Mouse (Mus musculus) mouse embryonic stem cell (cell line): ENCODE data around the gene Vdr.

Source experiments
- in situ Hi-C, 2 experiments: fragments of 300-500 bp; cut with MboI; formaldehyde crosslinking; loops; 1 replicate in 1 of 2; 3 replicates in 1 of 2; pipeline ENCODE4 v1.14.3; 2019 to 2020; ENCODE audit warnings: low sequenced_read_pairs in 2 of 2, low pct_unique_long_range_greater_than_20kb in 1 of 2, mixed read lengths in 1 of 2; ENCODE audit not compliant: unreplicated experiment in 1 of 2

The Vdr gene

DNA sequence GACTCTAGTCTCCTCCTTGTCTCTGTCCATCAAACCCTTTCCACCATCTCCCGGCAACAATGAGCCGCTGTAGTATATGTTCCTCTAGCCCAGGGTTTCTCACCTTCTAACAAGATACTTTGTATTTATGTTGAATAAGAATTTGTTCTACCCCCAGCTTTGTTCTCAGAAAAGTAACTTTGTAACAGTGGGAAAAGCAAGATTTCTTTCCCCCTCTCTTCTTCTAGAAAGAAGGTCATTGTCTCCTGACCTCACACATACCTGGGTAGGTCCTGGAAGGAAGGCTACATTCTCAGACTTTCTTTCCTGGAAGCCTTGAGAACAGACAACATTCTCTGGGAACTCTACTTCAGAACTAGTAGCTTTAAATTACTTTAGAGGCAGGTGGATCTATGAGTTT is at the start of gene Vdr:
Vdr (minus strand) TSS at position 101 of the 400 bp plus-strand sequence.
- in situ Hi-C loops: no loop called here

DNA sequence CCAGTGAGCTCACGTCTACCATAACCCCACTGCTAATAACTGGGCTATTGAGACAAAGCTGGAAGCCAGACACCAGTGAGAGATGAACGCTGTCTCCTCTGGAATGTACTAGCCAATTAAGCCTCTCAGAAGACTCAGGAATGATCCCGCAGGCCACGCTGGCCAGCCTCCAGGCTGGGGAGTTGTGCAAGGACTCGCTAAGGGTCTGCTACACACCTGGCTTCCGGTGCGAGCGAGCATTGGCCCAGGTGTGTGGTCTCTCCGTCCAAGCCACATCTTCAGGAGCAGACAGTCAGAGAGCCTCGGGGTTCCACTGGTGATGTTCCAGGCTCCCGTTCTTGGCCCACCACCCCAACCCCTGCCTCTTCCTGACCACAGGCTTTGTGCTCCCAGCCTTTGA is 46.0 kb upstream of the Vdr start:
- in situ Hi-C loops: no loop called here

DNA sequence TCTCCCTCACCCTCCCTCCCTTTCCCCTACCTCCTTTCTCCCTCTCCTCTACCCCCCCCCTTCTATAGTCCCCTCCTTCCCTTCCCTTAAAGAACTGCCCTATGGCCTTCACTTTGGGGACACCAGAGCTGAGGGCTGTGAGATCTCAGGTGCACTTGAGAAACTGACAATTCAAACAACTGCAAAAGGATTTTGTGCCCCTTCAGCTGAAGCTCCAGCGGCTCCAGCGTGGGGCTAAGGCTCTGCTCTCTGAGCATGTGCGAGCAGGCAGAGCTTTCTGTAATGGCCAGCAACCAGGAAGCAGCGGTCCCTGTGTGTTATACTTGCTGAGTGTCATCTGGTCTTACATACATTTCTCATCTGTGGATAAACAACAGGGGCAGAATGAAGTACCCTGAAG is 45.3 kb upstream of the Vdr start:
- in situ Hi-C loops: no loop called here

DNA sequence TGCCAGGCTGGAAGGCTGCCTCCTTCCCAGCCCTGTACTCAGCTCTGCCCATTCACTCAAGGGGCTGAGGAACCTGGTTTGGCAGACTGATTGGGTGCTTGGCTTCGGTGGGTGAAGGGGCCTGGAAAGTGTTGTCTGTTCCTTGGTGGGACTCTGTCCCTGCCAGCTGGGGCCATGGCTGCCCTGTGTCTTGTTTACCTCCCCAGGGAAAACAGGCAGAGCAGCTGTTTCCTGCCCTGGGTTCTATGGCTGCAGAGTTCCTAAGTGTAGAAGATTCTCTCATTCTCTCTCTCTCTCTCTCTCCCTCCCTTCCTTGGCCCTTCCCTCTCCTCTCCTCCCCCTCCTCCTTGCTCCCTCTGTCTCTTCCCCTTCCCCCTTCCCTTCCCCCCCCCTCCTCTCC is 44.9 kb upstream of the Vdr start:
- in situ Hi-C loops: no loop called here

DNA sequence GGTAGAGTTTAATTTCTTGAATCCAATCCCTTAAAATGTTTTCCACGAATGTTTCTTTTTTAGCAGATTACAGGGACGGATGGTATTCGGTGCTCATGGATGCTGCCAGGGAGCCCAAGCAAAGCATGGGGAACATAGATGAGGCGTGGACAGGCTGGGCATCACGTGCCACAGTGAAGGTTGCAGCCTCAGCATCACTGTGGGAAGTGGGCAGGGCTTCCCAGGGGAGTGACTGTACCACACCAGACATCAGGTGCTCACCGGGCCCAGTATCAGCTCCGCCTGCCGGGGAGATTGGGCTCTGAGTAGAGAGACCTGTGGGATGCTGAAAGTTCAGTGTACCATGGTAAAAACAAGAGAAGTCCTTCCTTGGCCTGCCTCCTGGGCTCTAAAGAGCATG is 44.2 kb upstream of the Vdr start:
- in situ Hi-C loops: no loop called here

DNA sequence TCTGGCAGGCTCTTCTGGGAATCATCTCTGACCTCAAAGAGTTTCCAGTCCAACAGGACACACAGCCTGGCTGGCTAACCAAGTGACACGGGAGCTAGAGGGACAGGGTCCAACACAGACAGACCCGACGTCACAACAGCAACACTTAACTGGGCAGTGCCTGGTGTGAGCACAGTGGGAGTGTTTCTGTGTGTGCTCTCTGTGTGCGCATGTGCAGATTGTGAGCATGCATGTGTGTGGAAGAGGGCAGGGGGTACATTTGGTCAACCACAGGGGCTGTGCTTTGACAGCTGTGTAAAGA is 42.4 kb upstream of the Vdr start:
- in situ Hi-C loops: no loop called here

DNA sequence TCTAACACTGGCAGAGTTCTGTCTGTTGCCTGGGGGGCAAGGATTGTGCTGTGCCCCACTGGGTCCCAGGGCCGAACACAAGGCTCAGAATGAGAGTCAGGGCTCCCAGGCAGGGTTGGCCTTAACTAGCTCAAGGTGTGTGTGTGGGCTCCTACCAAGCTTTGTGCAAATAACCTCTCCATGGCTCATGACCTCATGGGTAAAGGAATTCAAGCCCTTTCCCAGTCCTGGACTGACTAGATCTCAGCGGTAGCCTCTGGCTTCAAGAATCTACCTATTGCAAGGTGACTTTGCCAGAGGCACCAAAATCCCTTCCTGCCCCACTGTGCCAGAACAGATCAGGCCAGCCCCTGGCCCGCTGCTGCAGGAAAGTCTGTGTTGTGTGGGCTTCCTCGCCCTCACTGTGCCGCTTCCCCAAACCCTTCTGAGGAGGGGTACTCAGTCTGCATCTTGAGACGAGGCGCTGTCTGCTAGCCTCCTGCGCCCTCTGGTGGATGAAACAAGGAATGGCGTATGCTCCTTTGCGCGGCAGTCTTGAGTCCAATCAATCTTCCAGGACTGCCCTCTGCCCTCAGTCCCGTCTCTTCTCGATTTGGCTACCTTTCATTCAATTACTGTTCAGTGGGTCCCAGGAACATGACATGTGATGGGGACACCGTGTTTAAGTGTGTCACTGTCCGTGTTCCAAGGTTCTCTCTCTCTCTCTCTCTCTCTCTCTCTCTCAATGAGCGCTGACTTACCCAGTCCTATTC is 41.9 kb upstream of the Vdr start:
- in situ Hi-C loops: no loop called here

DNA sequence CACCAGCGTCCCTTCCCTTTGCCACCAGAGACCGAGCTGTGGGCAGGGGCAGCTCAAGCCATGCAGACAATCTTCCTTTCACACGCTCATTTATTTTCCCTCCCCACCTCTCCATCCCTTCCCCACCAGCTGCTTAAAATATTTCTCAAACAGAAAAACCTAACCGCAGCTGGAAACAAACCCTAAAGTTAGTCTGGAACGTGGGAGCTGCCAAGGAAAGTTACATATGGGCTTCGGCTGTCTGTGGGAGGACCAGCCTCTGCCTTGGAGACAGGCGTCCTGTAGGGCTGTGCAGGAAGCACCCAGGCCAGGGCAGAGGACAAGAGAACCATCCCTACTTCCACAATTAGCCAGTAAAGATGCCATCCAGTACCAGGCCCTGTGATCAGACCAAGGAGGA is 39.8 kb upstream of the Vdr start:
- in situ Hi-C loops: no loop called here

DNA sequence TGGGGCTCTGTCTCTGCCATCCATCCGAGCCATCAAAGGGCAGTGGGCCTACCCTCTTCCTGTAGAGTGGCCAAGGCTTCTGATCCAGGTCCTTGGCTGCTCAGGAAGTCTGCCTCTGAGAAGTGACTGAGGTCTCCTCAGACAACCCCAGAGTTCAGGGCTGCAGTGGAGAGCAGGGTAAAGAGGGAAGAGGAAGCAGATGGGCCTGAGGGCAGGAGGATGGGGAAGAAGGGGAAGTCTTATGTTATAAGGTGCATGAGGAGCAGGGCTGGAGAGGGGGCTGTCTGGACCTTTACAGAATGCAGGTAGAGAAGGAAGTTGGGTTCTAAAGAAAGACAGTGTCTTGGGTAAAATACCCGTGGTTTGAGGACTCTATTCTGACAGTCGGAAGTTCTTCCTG is 39.3 kb upstream of the Vdr start:
- in situ Hi-C loops: loop anchor here in 1 of 2 experiments (5.0 kb wide), 1 partner anchor 82 kb away; no protein-coding TSS in a partner anchor

DNA sequence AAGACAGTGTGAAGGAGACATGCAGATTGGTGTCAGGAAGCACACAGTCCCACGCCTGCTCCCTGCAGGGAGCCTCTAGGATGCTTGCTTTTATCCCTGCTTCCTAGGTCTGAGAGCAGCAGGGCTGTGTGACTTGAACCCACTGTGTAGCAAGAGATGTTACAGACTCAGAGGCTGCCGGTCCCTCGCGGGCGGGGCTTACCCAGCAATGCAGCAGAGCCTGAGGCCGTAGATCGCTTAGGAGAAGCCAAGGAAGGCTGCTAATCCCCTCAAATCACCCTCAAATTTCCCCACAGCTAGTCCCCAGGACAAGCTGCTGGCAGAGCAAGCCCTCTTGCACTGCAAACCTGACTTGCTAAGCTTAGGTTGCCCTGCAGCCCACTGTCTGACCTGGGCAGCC is 38.3 kb upstream of the Vdr start:
- in situ Hi-C loops: loop anchor here in 1 of 2 experiments (5.0 kb wide), 1 partner anchor 81 kb away; no protein-coding TSS in a partner anchor

DNA sequence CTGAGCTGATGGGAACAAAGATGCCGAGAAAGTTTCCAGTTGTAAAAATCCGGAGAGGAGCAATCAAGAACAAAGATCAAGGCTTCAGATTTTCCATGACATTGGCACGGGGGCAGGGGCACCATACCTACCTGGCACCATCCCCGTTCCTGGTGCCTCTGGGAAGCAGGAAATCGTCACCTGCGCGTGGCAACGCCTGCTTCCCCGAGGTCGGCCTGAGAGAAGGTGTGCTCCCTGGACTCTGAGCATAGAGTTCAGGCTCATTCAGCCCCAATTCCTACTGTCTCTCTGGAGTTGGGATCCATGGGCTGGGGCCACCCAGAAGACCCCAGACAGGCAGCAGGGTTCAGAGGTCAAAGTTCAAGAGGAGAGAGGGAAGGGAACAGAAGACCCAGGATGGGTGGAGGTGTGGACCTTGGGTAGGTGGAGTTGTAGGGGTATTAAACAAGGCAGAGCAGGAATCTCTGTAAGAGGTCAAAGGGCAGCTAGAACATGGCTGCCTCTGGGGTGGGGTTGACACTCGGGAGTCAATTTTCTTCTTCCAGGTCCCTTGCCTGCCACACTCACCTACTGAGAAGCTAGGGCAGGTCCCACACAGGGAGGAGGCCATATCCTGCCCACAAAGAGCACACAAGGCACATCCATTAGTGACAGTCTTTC is 35.4 kb upstream of the Vdr start:
- in situ Hi-C loops: loop anchor here in 1 of 2 experiments (5.0 kb wide), 1 partner anchor 78 kb away; no protein-coding TSS in a partner anchor

DNA sequence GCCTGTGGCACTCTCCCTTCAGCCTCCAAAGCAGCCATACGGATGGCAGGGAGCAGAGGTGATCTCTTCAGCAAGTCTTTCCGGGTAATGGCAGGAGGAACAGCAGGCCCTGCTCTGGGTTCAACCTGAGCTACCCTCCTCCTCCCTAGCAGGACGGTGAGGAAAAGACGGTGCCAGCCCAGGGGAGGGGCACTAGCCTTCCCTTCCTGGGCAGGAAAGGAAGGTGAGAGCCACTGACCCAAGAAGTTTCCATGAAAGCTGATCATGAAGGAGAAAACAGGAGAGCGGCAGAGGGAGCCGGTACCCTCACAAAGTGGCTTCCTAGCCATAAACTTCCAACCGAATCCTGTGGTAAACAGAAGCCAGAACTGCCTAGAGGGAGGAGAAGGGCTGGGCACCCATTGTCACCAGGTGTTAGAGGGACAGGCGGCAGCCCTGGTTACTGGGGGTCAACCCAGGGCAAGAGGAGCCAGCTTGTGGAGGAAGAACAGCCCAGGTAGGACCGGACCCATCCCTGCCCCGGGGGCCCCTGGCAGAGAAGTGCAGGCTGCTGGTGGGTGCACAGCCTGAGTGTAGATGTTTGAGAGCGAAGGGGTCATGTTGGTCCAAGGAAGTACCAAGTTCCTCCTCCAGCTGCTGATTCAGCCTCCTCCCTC is 34.6 kb upstream of the Vdr start:
- in situ Hi-C loops: loop anchor here in 1 of 2 experiments (5.0 kb wide), 1 partner anchor 78 kb away; no protein-coding TSS in a partner anchor

DNA sequence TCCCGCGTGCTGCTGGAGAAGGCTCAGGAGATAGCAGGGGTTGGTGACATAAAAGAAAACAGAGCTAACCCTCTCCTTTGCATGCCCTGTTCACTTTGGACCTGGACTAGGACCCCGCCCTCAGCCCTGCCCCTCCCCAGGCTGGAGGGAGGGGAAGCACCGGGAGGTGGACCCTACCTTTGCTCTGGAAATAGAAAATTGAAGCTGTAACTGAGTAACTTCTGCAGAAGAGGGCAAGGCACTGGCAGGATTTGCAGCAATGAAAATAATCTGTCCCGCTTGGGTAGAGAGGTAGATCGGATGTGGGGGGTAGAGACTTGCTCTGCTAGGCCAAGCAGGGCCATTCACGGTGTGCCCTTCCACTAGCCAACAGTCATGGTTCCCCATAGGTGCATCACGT is 32.9 kb upstream of the Vdr start:
- in situ Hi-C loops: no loop called here

DNA sequence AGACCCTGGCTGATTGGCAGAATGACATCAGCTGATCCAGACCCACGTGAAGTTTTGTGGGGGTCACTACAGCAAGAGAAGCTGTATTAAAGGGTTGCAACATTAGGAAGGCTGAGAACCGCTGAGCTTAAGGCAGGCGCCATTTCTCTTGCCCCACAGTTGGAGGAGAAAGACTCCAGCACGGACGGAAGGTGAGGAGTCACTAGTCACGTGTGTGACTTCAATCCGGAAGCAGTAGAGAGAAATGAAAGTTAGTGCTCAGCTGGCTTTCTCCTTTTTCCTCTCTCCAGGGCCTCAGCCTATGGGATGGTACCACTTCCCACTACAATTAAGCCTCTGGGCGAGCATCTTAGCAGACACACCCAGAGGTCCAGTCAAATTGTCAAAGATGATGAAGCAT is 32.1 kb upstream of the Vdr start:
- in situ Hi-C loops: no loop called here

DNA sequence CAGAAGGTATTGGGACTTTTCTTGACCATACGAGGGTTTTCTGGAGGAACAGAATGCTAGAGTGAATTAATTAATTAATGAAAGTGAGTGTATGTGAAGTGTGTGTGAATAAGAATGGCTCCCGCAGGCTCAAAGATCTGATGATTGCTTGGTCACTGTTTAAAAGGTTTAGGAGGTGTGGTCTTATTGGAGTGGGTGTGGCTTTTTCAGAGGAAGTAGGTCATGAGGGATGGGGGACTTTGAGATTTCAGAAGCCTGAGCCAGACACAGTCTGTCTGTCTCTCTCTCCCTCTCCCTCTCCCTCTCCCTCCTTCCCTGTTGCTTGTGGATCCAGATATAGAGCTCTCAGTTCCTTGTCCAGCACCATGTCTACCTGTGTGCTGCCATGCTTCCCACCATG is 30.9 kb upstream of the Vdr start:
- in situ Hi-C loops: no loop called here

DNA sequence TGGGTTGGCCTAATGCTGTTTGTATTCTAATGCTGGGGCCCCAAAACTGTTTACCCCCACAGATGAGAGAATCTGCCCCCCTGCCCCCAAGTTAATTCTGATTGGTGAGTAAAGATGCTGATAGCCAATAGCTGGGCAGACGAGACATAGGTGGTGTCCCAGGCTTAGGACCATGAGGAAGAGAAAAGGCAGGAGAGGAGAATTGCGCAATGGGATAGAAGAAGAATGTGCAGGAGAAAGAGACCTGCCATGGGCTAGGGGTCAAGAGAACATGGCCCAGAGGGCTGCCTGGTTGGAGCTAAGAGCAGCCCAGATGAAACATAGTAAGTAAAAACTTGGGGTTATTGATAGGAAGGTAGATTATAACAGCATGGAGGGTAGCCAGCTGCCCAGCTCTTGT is 29.7 kb upstream of the Vdr start:
- in situ Hi-C loops: no loop called here

DNA sequence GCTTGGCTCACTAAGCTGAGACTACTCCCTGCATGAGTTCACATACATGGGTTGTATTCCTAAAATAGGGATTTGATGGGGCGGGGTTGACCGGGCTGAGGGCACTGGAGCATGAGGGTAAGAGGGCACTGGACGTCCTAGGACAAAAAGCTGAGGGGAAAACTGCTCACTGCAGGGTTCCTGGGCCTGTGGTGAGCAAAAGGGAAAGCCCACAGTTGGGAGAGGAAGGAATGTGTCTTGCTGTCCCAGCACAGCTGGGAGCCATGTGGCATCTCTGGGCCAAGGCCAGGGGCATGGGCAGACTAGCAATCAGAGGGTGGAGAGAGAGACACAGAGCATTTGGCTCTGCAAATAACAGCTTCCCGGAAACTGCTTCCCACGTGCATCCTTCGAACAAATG is 28.1 kb upstream of the Vdr start:
- in situ Hi-C loops: no loop called here

DNA sequence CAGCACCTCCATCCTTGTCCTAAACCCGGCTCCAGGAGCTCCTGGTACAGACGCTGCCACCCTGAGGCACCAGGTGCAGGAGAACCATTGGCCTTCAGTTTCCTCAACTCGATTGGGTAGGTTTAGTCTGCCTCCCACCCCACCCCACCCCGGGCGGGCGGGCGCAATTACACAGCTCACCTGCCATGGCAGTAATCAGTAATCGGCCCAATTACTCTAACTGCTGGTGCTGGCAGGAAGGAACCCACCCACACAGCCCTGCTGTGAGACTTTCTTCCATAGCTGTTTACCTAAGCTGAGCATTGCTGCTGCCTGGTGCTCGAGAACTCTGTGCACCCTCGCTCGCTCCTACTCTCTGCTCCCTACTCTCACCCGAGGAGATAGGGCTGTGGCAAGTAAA is 22.0 kb upstream of the Vdr start:
- in situ Hi-C loops: no loop called here

DNA sequence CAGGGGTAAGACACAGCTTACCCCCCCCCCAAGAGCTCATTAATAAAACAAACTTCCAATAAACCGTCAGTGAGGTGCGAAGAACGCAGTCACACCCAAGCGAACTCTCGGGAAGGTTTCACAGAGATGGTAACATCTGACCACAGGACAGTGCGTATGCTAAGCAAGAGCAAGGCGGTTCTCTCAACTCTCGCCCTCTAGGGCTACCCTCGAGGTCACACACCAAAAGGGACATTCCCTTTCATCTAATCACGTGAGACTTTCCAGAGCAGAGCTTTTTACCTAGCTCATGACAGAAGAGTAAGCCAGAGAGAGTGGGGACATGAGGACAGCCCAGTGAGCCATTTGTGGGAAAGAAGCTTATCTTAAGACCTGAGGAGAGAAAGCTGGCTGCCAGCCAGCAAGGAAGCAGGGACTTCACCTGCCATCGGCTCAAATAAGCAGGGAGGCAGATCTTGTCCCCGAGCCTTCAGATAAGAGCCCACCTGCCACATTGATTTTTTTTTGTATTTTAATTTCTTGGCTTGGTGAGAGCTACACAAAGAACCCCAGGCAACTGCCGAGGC is 18.9 kb upstream of the Vdr start:
- in situ Hi-C loops: no loop called here
